Mouse (Mus musculus) left cerebral cortex, adult 2 months (tissue): Measurements from ENCODE around the gene Sbpl. TPM values are rescaled to one million over a fixed set of nuclear protein-coding genes. Genes with fewer than 3 reads are reported as not detected.
"Not testable (repeated sequence)": the region's sequence is repeated elsewhere in the genome, so short reads cannot be mapped to it uniquely, and the experiment has no call there.

Source experiments
- DNase-seq, 2 experiments: peaks; one replicate each; pipeline ENCODE4 v3.0.0; 2021 to 2022; ENCODE audit warnings: low spot score in 2 of 2, mixed read lengths in 1 of 2; ENCODE audit errors: extremely low spot score in 1 of 2
- H3K27ac ChIP-seq: fragments of 200-600 bp; 2 replicates; pipeline ENCODE4 v1.8.1; 2022
- H3K4me3 ChIP-seq: fragments of 200-600 bp; 2 replicates; pipeline ENCODE4 v1.8.1; 2022
- CTCF ChIP-seq: fragments of 200-600 bp; IDR thresholded peaks from 2 replicates; pipeline ENCODE4 v1.8.1; 2022; ENCODE audit warnings: antibody characterized with exemption, mild to moderate bottlenecking, moderate library complexity
- intact Hi-C: fragments of 180-260 bp; cut with DNase I; formaldehyde crosslinking; loops from one replicate; pipeline ENCODE4 v1.15.1; 2025
- total RNA-seq, 2 experiments: library from RNA; stranded (reverse); gene quantifications; 2 replicates each; pipeline ENCODE4 v1.2.3; 2021

Gene Sbpl
- total RNA-seq, 2 experiments from 2014 or later, result not detected

- intact Hi-C loops, result no loop called here
- Histone ChIP-seq H3K4me3 (no peak within 1 kb of the TSS), H3K27ac (no peak within 1 kb of the TSS)
- DNase-seq, result no peak
- no peak for TF ChIP-seq CTCF
Observed at GRCm38 (mm10) chr17:23980297-23980909, 25.3 kb upstream of the Sbpl start, which contains the start of gene Prss30. Gene Prss30, minus strand, starts transcription at chr17:23980566.

DNA sequence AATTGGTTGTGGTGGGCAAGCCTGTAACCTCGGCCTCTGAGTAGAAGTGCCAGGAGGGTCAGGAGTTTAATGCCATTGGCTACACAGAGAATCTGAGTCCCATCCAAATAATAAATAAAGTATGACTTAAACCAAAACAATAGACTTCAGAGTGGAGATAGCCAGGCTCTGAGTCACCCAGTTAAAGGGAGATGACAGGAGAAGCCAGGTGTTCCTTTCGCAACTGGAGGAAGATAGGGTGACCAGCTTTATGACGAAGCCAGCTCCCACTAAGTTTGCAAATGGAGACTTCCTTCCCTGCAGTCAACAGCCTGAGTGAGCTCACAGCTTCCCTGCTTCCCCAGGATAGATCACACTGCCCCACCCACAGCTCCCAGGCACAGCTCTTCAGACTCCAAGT is 24.4 kb upstream of the Sbpl start:
- intact Hi-C loops, result no loop called here
- no peak for TF ChIP-seq CTCF

DNA sequence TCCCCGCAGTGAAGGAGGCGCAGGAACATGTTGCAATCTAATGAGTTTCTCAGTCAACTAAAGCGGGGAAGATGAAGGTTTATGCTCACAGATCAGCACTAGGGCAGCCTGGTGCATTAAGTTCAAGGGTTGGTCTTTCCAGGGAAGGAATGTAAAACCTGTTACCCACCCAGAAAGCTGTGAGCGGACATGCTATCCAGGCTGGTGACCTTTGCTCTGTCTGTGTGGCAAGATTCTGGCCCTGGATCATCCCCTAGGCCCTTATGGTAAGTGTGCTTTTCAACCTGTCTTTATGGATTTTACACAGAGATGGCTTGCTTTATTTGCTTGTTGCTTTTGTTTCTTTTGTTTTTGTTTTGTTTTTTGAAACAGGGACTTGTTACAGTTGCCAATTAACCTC is 21.6 kb upstream of the Sbpl start:
- intact Hi-C loops, result no loop called here
- TF ChIP-seq CTCF, result no peak
- no peak for DNase-seq

More for the DNA sequence above, 24.4 kb upstream of the Sbpl start:
- no peak overlapping the region for H3K27ac ChIP-seq
- H3K4me3 ChIP-seq, result no peak overlapping the region
- DNase-seq, result no peak

GRCm38 (mm10) chr17:23971315-23971714 is 16.2 kb upstream of the Sbpl start:
- Histone ChIP-seq H3K27ac (no peak overlapping the region), H3K4me3 (no peak overlapping the region)
- no peak for TF ChIP-seq CTCF
- no peak for DNase-seq
- intact Hi-C loops, result no loop called here

More for the DNA sequence above, 21.6 kb upstream of the Sbpl start:
- H3K4me3 ChIP-seq, result no peak overlapping the region
- H3K27ac ChIP-seq, result no peak overlapping the region

DNA sequence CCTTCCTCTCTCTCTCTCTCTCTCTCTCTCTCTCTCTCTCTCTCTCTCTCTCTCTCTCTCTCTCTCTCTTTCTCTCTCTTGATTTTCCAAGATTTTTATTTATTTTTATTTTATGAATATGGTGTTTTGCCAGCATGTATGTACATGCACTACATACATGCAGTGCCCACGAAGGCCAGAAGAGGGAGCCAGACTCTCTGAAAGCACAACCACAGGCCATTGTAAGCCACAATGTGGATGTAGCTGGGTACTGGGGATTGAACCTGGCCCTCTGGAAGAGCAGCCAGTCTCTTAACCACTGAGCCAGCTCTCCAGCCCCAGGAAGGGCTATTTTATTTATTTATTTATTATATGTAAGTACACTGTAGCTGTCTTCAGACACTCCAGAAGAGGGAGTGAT is 14.2 kb upstream of the Sbpl start:
- TF ChIP-seq CTCF, result peak; percentile 76
- intact Hi-C loops, result loop anchor here (2.0 kb wide), 1 partner anchor 24 kb away; no protein-coding TSS in a partner anchor
- H3K4me3 ChIP-seq, result no peak overlapping the region
- H3K27ac ChIP-seq, result no peak overlapping the region
- DNase-seq, result peak; percentile 60 to 75

- intact Hi-C loops, result loop anchor here (2.0 kb wide), 1 partner anchor 24 kb away; no protein-coding TSS in a partner anchor
- no peak for DNase-seq
- Histone ChIP-seq H3K4me3 (no peak overlapping the region), H3K27ac (no peak overlapping the region)
- no peak for TF ChIP-seq CTCF
Observed at GRCm38 (mm10) chr17:23968780-23969179, 13.7 kb upstream of the Sbpl start.

- Histone ChIP-seq H3K4me3 (no peak overlapping the region), H3K27ac (no peak overlapping the region)
- no peak for DNase-seq
- TF ChIP-seq CTCF, result no peak
- intact Hi-C loops, result no loop called here
Observed at GRCm38 (mm10) chr17:23966658-23967401, 11.8 kb upstream of the Sbpl start.

DNA sequence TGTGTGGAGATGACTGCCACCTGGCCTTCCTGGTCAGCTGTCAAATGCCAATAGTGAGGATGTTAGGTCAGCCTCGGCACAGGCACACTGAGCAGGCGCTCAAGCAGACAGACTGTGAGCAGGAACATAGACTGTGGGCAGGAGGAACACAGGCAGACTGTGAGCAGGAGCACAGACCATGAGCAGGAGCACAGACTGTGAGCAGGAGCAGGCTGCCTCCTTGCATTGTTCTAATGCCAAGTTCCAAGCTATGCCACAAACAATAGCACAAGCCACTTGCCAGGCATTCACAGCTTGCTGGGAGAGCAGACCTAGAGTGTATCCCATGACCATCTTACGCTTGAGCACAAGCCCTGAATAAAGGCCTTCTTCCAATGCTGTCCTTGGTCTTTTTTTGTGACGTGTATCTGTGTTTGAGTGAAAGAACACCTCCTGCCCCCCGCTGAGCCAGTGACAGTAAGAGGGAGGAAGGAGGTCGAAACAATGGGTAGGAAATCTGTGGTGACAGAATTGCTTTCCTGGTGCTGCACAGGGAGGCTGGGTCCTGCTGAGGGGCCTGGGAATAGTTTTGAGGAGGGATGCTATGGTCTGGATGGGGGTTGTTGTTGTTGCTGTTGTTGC is 10.8 kb upstream of the Sbpl start:
- intact Hi-C loops, result no loop called here
- H3K27ac ChIP-seq, result no peak overlapping the region
- no peak for DNase-seq
- TF ChIP-seq CTCF, result no peak
- no peak overlapping the region for H3K4me3 ChIP-seq

- H3K27ac ChIP-seq, result no peak overlapping the region
- no peak for DNase-seq
- intact Hi-C loops, result loop anchor here (5.0 kb wide), 1 partner anchor 189 kb away; the partner anchor contains the start of gene Flywch1
- TF ChIP-seq CTCF, result no peak
- no peak overlapping the region for H3K4me3 ChIP-seq
Observed at GRCm38 (mm10) chr17:23961573-23962122, 6.6 kb upstream of the Sbpl start.

DNA sequence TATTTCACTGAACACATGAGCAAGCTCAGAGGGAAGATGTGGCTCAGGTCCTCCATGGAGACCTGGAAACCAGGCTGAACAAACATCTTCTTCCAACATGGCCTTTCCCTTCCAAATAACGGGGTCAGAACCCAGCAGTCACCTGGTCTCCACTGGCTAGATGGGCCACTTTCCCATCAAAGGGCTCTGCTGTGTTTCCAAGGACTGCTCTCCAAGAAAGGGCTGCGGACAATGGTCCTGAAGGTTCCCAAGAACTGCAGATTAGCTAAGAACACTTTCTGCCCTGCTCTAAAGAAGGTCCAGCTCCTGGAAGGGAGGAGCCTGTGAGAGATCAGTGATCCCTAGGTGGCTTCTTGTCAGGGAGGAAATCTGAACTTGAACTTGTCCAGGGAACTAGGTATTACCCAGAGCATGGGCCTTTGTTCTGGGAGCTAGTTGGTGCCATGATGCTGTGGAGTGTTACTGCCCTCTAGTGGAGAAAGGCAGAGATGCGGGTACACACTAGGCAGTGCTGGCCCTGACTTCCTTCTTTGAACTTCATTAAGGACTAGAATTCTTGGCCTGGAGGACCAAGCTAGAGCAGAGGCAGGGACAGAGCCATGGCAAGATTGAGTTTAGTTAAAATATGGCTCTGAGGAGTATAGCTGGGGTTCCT is 5.1 kb upstream of the Sbpl start:
- peak; percentile 99 for TF ChIP-seq CTCF
- Histone ChIP-seq H3K4me3 (no peak overlapping the region), H3K27ac (no peak overlapping the region)
- intact Hi-C loops, result loop anchor here (1.0 to 5.0 kb wide), 3 partner anchors 86 to 188 kb away; partner anchors contain the start of gene Flywch1
- peak; percentile 78 to 83 for DNase-seq

- intact Hi-C loops, H3K4me3 ChIP-seq, H3K27ac ChIP-seq, DNase-seq: not testable (repeated sequence)
Observed at GRCm38 (mm10) chr17:23950828-23951227, 4.2 kb downstream of the Sbpl start.
